Mouse (Mus musculus): Measurements from ENCODE around the gene Cdca4. TPM values are rescaled to one million over a fixed set of nuclear protein-coding genes. Genes with fewer than 3 reads are reported as not detected.

Gene Cdca4
- 132 and 134 TPM in 2 replicates for polyA plus RNA-seq (2015; fragmentation: Nextera tagmentation; extraction: Ambion mirVana)

DNA sequence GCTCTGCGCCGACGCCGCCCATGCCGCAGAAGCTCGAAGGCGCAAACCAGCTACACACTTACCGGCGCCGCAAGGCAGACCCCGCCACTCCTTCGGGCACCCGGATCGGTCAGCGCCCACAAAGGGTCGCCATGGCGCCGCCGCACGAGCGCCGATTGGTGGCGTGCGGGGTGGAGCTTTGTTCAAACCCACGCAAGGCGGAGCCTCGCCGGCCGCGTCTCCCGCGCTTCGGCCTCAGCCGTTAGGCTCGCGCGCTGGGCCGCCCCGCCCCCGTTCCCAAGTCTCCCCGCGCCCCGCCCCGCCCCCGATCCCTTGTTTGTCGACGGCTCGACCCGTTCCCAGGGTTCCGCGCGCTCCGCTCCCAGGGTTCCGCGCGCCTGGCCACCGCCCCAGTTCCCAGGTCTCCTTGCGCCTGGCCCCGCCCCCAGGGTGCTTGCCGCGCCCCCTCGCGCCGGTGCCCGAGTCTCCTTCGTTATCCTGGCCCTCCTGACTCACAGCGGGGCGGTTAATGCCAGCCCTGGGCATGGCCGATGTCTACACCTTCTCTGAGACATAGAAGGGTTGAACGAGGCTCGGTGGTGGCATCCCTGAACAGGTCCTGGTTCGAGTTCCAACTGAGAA lies at the start of gene Cdca4:
Gene Cdca4 (minus strand): TSS at position 180 of the 621 bp plus-strand sequence.
- peak within 1 kb of the TSS; percentile 87 for H3K27ac ChIP-seq
- H3K4me1 ChIP-seq = peaks cover 38% of the 10 kb centered on the region
- ATAC-seq (ENCODE audit: low FRiP score, low read depth) = peak; percentile 97
- no peaks in the 10 kb centered on the region for H3K9me3 ChIP-seq
- H3K27me3 ChIP-seq = no peaks in the 10 kb centered on the region
- peak within 1 kb of the TSS; percentile 80 for H3K4me2 ChIP-seq (replicated peaks)
- H3K9ac ChIP-seq = peak within 1 kb of the TSS; percentile 95
- peaks cover 50% of the 10 kb centered on the region for H3K36me3 ChIP-seq
- 1% methylated on average over 70 of the region's 72 CpGs for WGBS
- H3K4me3 ChIP-seq = peak within 1 kb of the TSS; percentile 95

DNA sequence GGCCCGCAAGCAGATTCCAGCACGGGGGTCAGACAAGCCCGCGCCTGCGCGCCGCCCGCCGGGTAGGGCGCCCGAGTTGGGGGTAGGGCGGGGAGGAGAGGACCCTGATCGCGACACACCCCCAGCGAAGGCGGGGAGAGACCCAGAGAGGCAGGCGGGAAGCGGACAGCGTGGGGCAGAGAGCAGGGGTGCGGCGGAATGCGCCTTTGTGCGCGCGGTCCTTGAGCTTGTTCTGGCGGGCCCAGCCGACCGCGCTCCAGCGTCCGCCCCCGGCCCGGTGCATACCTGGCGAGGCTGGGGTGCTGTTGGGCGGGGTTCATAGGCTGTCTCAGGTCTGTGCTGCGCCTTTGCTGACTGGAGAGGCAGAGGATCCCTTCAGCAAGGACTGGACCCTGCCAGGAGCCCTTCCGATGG lies 48.4 kb upstream of the Cdca4 start:
- Histone ChIP-seq H3K36me3 (no peaks in the 10 kb centered on the region), H3K27ac (0 out of 2 replicates have a peak overlapping the region, but pooled peaks have one; percentile 28), H3K4me1 (peaks cover 35% of the 10 kb centered on the region), H3K9me3 (no peaks in the 10 kb centered on the region), H3K4me2 (replicated peaks) (peak overlapping the region; percentile 88), H3K9ac (peak overlapping the region; percentile 60), H3K27me3 (peaks cover 81% of the 10 kb centered on the region), H3K4me3 (peak overlapping the region; percentile 49)
- WGBS = 1% methylated on average over 37 of the region's 37 CpGs
- ATAC-seq (ENCODE audit: low FRiP score, low read depth) = peak; percentile 21; the same call in 1 of the 2 replicates

DNA sequence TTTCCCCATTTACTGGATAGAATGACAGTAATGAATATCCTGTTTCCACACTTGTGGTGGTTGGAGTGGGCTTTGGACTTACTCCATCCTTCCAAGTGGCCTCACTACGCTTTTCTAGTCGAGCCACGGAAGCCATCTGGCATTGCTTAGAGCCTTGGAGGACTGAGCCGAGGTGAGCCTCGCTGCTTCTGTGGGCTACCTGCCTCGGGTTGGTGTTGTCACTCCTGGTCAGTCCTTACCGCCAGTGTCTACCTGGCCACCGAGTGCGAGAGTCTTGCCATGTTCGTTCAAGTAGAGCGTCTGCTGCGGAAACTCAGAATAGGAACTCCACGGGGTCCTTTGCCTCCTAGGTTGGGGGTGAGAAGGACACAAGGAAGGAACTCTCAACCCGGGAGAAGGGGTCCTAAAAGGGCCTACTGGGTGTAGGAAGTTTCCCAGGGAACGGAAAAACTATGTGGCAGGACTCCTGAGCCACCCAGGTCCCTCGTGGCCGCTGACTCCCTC lies 47.9 kb upstream of the Cdca4 start:
- H3K27me3 ChIP-seq = peaks cover 85% of the 10 kb centered on the region
- 4% methylated on average over 17 of the region's 17 CpGs for WGBS
- no peaks in the 10 kb centered on the region for H3K36me3 ChIP-seq
- no peaks in the 10 kb centered on the region for H3K9me3 ChIP-seq
- H3K4me1 ChIP-seq = peaks cover 35% of the 10 kb centered on the region
- no peak for ATAC-seq (ENCODE audit: low FRiP score, low read depth)
- H3K27ac ChIP-seq = no peak overlapping the region
- peak overlapping the region; percentile 49 for H3K4me3 ChIP-seq
- peak overlapping the region; percentile 60 for H3K9ac ChIP-seq
- peak overlapping the region; percentile 88 for H3K4me2 ChIP-seq (replicated peaks)

DNA sequence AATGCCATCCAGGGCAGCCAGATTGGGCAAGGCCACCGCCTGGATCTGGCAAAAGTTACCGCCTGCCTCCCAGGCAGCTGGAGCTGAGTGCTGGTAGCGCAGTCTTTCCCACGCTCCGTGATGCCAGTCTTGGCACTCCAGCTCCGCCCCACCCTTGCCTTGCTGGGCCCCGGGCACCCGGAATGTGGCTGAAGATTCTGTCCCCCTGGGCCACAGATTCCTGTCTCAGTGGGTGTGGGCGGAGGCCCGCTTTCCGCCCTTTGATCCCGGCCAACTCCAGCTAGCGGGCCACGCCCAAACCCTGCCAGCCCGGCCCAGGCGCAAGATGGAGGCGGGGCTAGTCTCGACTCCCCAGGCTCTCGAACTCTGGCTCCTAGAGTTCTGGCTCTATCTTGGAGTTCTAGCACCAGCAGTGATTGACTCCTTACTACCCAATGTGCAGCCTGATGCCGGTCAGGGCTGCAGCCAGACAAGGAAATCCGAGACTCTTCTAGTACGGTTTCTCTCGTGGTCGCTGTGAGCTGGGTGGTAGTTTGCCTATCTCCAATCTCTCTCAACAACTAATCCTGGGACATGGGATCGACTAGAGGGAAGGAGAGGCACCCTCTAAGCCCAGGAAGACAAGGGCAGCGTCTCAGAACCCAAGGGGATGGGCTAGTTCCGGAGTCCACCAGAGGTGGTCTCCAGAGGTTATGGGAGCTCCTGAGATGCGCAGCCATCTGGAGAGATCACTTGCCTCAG lies 47.3 kb upstream of the Cdca4 start:
- Histone ChIP-seq H3K4me3 (peak overlapping the region; percentile 49), H3K36me3 (no peaks in the 10 kb centered on the region), H3K27me3 (peaks cover 91% of the 10 kb centered on the region), H3K27ac (no peak overlapping the region), H3K9me3 (no peaks in the 10 kb centered on the region), H3K9ac (peak overlapping the region; percentile 35; the same call in 1 of the 2 replicates), H3K4me2 (replicated peaks) (peak overlapping the region; percentile 88), H3K4me1 (peaks cover 35% of the 10 kb centered on the region)
- no peak for ATAC-seq (ENCODE audit: low FRiP score, low read depth)
- 2% methylated on average over 28 of the region's 28 CpGs for WGBS

DNA sequence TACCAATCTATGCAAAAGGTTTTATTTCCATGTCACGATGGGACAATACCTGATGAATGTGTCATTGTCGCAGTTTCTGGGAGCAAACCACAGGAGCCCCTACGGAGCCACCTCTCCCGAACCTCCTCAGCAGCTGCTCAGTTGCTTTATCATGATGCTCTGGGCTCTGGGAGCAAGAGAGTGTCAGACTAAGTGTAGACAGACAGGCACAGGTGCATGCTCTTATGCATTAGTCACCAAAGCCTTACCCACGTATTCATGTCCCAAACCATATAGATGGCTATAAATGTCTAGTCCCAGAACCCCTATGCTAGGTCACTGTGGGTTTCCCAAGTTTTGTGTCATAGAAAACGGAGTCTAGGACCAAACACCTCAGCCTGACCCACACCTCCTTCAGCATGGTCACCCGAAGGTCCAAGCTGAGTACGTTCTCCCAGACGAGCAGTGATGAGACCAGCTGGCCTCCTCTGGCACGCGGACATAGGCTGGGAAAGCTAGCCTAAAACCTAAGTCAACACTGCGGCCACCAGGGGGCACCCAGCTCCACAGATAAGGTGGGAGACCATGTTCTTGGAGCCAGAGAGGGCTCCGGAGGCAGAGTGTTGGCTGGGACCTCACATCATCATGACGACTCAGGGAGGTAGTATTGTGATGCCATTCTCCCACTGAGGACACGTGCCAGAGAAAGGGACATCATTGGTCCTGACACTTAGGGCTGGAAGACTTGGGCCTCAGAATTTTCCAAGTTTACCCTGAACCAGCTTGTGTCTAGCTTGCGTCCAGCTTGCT lies 46.2 kb upstream of the Cdca4 start:
- peak; percentile 29 for ATAC-seq (ENCODE audit: low FRiP score, low read depth)
- Histone ChIP-seq H3K27me3 (peaks cover 99% of the 10 kb centered on the region), H3K4me3 (no peak overlapping the region), H3K36me3 (no peaks in the 10 kb centered on the region), H3K27ac (no peak overlapping the region), H3K9me3 (no peaks in the 10 kb centered on the region), H3K4me2 (replicated peaks) (no peak overlapping the region), H3K9ac (no peak overlapping the region), H3K4me1 (peaks cover 38% of the 10 kb centered on the region)
- WGBS = 20% methylated on average over 16 of the region's 16 CpGs

DNA sequence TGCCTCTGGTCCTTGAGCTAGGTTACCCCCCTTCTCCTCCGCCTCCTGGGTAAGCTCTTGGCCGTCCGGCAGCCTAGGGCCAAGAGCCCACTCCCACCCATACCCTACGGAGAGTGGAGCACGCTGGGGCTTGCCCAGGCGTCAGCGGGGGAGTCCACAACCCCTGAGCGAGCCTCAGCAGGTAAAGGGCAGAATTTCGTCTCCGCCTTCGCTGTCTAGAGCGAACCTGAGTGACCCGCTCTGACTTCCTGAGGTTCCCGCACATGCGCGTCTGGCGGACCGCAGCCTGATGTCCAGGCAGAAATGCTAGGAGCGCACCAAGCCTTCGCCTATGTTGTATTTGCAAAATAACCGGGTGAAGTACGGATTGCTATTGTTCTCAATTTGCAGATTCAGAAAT lies 45.0 kb upstream of the Cdca4 start:
- Histone ChIP-seq H3K4me2 (replicated peaks) (peak overlapping the region; percentile 56), H3K9ac (peak overlapping the region; percentile 51), H3K27me3 (peaks cover 91% of the 10 kb centered on the region), H3K27ac (no peak overlapping the region), H3K4me1 (peaks cover 45% of the 10 kb centered on the region), H3K36me3 (no peaks in the 10 kb centered on the region), H3K4me3 (peak overlapping the region; percentile 30), H3K9me3 (no peaks in the 10 kb centered on the region)
- ATAC-seq (ENCODE audit: low FRiP score, low read depth) = no peak
- 12% methylated on average over 22 of the region's 22 CpGs for WGBS

DNA sequence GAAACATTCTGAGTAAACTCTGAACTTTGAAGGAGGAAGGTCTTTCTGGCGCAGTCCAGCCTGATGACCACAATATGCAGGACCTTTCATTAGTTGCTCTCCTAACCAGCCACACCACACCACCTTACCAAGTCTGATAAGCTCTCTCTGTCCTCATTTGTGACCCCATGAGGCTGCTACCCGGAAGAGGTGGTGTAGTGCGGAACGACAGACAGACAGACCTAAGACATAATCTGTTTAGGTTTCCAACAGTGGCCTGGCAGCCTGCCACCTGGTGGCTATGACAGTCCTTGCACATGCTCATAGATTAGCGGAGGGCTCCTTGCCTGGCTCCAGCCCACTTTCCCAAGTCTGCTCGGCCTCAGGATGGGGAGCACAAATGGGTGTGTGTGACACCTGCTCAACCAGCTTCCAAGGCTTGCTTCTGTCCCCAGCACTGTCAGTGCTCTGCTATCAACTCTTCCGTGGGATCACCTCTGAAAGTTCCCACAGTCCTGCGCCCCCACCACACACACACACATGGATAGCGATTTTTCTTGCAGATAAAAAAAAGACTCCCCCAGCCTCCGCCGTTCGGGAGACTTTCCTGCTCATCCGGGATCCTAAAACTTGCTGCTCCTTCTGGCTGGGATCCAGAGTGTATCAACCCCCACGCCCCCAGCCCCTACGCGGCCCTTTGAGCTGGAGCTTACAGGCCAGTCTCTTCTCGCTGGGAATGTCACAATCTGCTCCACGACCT lies 44.4 kb upstream of the Cdca4 start:
- Histone ChIP-seq H3K9me3 (no peaks in the 10 kb centered on the region), H3K4me1 (peaks cover 45% of the 10 kb centered on the region), H3K4me3 (peak overlapping the region; percentile 30), H3K9ac (peak overlapping the region; percentile 51; the same call in 1 of the 2 replicates), H3K27me3 (peaks cover 91% of the 10 kb centered on the region), H3K4me2 (replicated peaks) (peak overlapping the region; percentile 56), H3K36me3 (no peaks in the 10 kb centered on the region), H3K27ac (no peak overlapping the region)
- WGBS = 20% methylated on average over 18 of the region's 18 CpGs
- ATAC-seq (ENCODE audit: low FRiP score, low read depth) = no peak

DNA sequence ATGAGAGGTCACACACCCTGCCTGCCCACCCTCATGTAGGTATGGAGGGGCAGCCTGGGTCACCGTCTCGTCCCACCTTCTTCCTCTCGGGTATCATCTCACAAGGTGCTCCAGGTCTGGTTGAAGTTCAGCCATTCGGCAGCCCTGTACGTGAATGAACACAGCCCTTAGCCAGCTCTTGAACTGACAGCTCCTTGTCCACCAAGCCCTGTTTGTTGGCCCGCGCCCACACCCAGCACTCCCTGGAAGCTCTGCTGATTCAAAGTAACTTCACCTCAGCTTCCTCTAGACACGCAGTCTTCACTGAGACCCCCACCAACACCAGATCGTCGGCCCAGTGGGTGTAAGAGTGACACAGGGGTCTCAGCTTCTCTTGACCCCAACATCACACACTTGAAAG lies 43.8 kb upstream of the Cdca4 start:
- peaks cover 89% of the 10 kb centered on the region for H3K27me3 ChIP-seq
- no peak overlapping the region for H3K27ac ChIP-seq
- H3K9ac ChIP-seq = no peak overlapping the region
- no peak overlapping the region for H3K4me2 ChIP-seq (replicated peaks)
- no peak for ATAC-seq (ENCODE audit: low FRiP score, low read depth)
- peaks cover 43% of the 10 kb centered on the region for H3K4me1 ChIP-seq
- 86% methylated on average over 10 of the region's 10 CpGs for WGBS
- H3K9me3 ChIP-seq = no peaks in the 10 kb centered on the region
- no peak overlapping the region for H3K4me3 ChIP-seq
- H3K36me3 ChIP-seq = no peaks in the 10 kb centered on the region

DNA sequence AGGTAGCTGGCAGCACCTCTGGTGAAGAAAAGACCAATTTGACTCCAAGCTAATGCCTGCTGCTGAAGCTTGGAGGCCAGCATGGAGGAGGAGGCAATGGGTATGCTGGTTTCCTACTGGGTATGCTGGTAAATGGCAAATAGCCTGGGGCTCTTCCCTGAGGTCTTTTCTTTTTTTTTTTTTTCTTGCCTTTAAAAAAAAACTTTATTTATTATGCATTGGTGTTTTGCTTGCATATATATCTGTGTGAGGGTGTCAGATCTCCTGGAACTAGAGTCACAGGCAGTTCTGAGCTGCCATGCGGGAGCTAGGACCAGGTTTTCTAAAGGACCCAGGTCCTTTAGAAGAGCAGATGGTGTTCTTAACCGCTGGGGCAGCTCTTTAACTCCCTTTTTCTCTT lies 42.0 kb upstream of the Cdca4 start:
- 87% methylated on average over 2 of the region's 2 CpGs for WGBS
- H3K4me3 ChIP-seq = no peak overlapping the region
- no peak overlapping the region for H3K4me2 ChIP-seq (replicated peaks)
- no peaks in the 10 kb centered on the region for H3K36me3 ChIP-seq
- H3K27me3 ChIP-seq = peaks cover 72% of the 10 kb centered on the region
- H3K27ac ChIP-seq = no peak overlapping the region
- no peak overlapping the region for H3K9ac ChIP-seq
- no peak for ATAC-seq (ENCODE audit: low FRiP score, low read depth)
- H3K9me3 ChIP-seq = no peaks in the 10 kb centered on the region
- H3K4me1 ChIP-seq = peaks cover 26% of the 10 kb centered on the region

DNA sequence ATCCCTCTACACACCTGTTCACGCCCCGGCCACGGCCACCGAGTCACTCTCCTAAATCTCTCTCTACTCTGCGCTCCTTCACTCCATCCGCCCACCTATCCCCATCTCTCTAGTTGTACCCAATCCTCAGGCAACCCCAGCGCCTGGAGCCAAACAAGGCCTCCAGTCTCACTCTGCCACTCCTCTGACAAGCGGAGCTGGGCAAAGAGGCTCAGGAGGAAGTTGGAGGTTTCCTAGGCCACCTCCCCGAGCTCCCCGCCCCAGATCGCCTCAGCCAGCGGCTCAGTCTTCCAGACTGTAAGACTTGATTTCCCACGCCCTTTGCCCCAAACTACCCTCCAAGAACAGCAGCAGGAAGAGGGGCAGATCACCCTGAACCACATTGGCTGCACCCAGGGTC lies 41.6 kb upstream of the Cdca4 start:
- no peaks in the 10 kb centered on the region for H3K9me3 ChIP-seq
- 48% methylated on average over 13 of the region's 13 CpGs for WGBS
- no peaks in the 10 kb centered on the region for H3K36me3 ChIP-seq
- no peak overlapping the region for H3K9ac ChIP-seq
- H3K4me2 ChIP-seq (replicated peaks) = no peak overlapping the region
- H3K4me3 ChIP-seq = no peak overlapping the region
- no peak overlapping the region for H3K27ac ChIP-seq
- peaks cover 22% of the 10 kb centered on the region for H3K4me1 ChIP-seq
- peaks cover 67% of the 10 kb centered on the region for H3K27me3 ChIP-seq
- ATAC-seq (ENCODE audit: low FRiP score, low read depth) = no peak

DNA sequence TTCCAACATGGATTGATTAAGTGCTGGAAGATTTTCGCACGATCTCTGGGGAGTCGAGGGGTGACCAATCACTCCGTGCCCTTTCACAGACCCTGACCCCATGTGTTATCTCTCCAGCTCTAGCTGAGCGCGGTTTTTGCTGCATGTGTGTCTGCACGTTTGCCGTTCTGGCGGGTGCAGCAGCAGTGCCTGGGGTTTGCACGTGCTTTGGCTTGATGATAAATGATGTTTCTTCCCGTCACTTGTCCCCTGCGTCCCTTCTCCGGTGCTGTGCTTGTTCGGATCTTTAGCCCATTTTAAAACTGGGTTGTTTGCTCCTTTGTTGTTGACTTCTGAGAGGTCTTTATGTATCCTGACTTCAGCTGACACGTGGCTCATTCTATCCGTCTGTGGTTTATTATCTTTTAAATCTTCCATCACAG lies 40.6 kb upstream of the Cdca4 start:
- no peaks in the 10 kb centered on the region for H3K36me3 ChIP-seq
- 0 out of 2 replicates have a peak overlapping the region, but pooled peaks have one; percentile 21 for H3K9ac ChIP-seq
- H3K4me1 ChIP-seq = peaks cover 21% of the 10 kb centered on the region
- H3K9me3 ChIP-seq = no peaks in the 10 kb centered on the region
- 10% methylated on average over 16 of the region's 16 CpGs for WGBS
- no peak for ATAC-seq (ENCODE audit: low FRiP score, low read depth)
- H3K4me2 ChIP-seq (replicated peaks) = 0 out of 2 replicates have a peak overlapping the region, but pooled peaks have one; percentile 15
- no peak overlapping the region for H3K4me3 ChIP-seq
- no peak overlapping the region for H3K27ac ChIP-seq
- H3K27me3 ChIP-seq = peaks cover 57% of the 10 kb centered on the region

All from limb, embryonic 13.5 days (tissue).